Mouse (Mus musculus): ENCODE measurements around the gene Ubl4b. TPM values are rescaled to one million over a fixed set of nuclear protein-coding genes. Genes with fewer than 3 reads are reported as not detected.

Ubl4b gene
- polyA plus RNA-seq, 1 experiment from 2014 or later: not detected

- no peak overlapping the region for H3K27ac ChIP-seq (replicated peaks)
- no peak overlapping the region for H3K4me3 ChIP-seq
- H3K4me1 ChIP-seq: peaks cover 2% of the 10 kb centered on the region; the same call in 1 of the 2 replicates
- WGBS: 43% methylated on average over 4 of the region's 4 CpGs
- H3K27me3 ChIP-seq: peaks cover 8% of the 10 kb centered on the region; the same call in 1 of the 2 replicates
- ATAC-seq (ENCODE audit: low FRiP score, low read depth): no peak
- no peaks in the 10 kb centered on the region for H3K9me3 ChIP-seq
- H3K36me3 ChIP-seq: no peaks in the 10 kb centered on the region
- H3K9ac ChIP-seq (replicated peaks): no peak overlapping the region
- H3K4me2 ChIP-seq (replicated peaks): no peak overlapping the region
Observed at GRCm38 (mm10) chr3:107563880-107564279, 9.0 kb upstream of the Ubl4b start.

GRCm38 (mm10) chr3:107562591-107562990 lies 7.7 kb upstream of the Ubl4b start:
- H3K27ac ChIP-seq (replicated peaks): no peak overlapping the region
- WGBS: 86% methylated on average over 4 of the region's 4 CpGs

GRCm38 (mm10) chr3:107562104-107562503 lies 7.2 kb upstream of the Ubl4b start:
- H3K27me3 ChIP-seq: 0 out of 2 replicates have a peak, but pooled peaks cover 3% of the 10 kb centered on the region
- no peak overlapping the region for H3K4me2 ChIP-seq (replicated peaks)
- H3K9me3 ChIP-seq: no peaks in the 10 kb centered on the region
- H3K9ac ChIP-seq (replicated peaks): no peak overlapping the region
- H3K4me3 ChIP-seq: no peak overlapping the region
- peaks cover 2% of the 10 kb centered on the region; the same call in 1 of the 2 replicates for H3K4me1 ChIP-seq
- ATAC-seq (ENCODE audit: low FRiP score, low read depth): no peak
- no peaks in the 10 kb centered on the region for H3K36me3 ChIP-seq
- H3K27ac ChIP-seq (replicated peaks): no peak overlapping the region
- WGBS: 75% methylated on average over 2 of the region's 2 CpGs

More at GRCm38 (mm10) chr3:107562591-107562990, 7.7 kb upstream of the Ubl4b start:
- Histone ChIP-seq H3K27me3 (0 out of 2 replicates have a peak, but pooled peaks cover 3% of the 10 kb centered on the region), H3K9me3 (no peaks in the 10 kb centered on the region), H3K4me2 (replicated peaks) (no peak overlapping the region), H3K4me3 (no peak overlapping the region), H3K4me1 (peaks cover 2% of the 10 kb centered on the region; the same call in 1 of the 2 replicates), H3K9ac (replicated peaks) (no peak overlapping the region), H3K36me3 (no peaks in the 10 kb centered on the region)
- no peak for ATAC-seq (ENCODE audit: low FRiP score, low read depth)

GRCm38 (mm10) chr3:107559183-107559582 lies 4.3 kb upstream of the Ubl4b start:
- Histone ChIP-seq H3K27ac (replicated peaks) (no peak overlapping the region), H3K27me3 (0 out of 2 replicates have a peak, but pooled peaks cover 3% of the 10 kb centered on the region), H3K4me2 (replicated peaks) (no peak overlapping the region), H3K36me3 (no peaks in the 10 kb centered on the region), H3K4me1 (no peaks in the 10 kb centered on the region; the same call in 1 of the 2 replicates), H3K9ac (replicated peaks) (no peak overlapping the region), H3K9me3 (no peaks in the 10 kb centered on the region), H3K4me3 (no peak overlapping the region)
- peak; percentile 41; the same call in 1 of the 2 replicates for ATAC-seq (ENCODE audit: low FRiP score, low read depth)
- 15% methylated on average over 3 of the region's 3 CpGs for WGBS

GRCm38 (mm10) chr3:107558740-107559139 lies 3.9 kb upstream of the Ubl4b start:
- Histone ChIP-seq H3K9ac (replicated peaks) (no peak overlapping the region), H3K4me3 (no peak overlapping the region), H3K9me3 (no peaks in the 10 kb centered on the region), H3K36me3 (no peaks in the 10 kb centered on the region), H3K4me1 (no peaks in the 10 kb centered on the region; the same call in 1 of the 2 replicates), H3K27me3 (0 out of 2 replicates have a peak, but pooled peaks cover under 1% of the 10 kb centered on the region), H3K27ac (replicated peaks) (no peak overlapping the region), H3K4me2 (replicated peaks) (no peak overlapping the region)
- 0 out of 2 replicates have a peak, but pooled peaks have one; percentile 6 for ATAC-seq (ENCODE audit: low FRiP score, low read depth)
- WGBS: 36% methylated on average over 3 of the region's 3 CpGs

- 72% methylated on average over 17 of the region's 17 CpGs for WGBS
- Histone ChIP-seq H3K27me3 (no peaks in the 10 kb centered on the region), H3K4me2 (replicated peaks) (no peak overlapping the region), H3K27ac (replicated peaks) (no peak overlapping the region), H3K36me3 (no peaks in the 10 kb centered on the region), H3K4me3 (no peak overlapping the region), H3K9me3 (no peaks in the 10 kb centered on the region), H3K9ac (replicated peaks) (no peak overlapping the region), H3K4me1 (no peaks in the 10 kb centered on the region)
- ATAC-seq (ENCODE audit: low FRiP score, low read depth): peak; percentile 60
Observed at GRCm38 (mm10) chr3:107550409-107551049, 4.3 kb downstream of the Ubl4b start.

- H3K36me3 ChIP-seq: no peaks in the 10 kb centered on the region
- 78% methylated on average over 2 of the region's 2 CpGs for WGBS
- no peak overlapping the region for H3K4me2 ChIP-seq (replicated peaks)
- ATAC-seq (ENCODE audit: low FRiP score, low read depth): no peak
- no peak overlapping the region for H3K4me3 ChIP-seq
- no peaks in the 10 kb centered on the region for H3K4me1 ChIP-seq
- H3K9ac ChIP-seq (replicated peaks): no peak overlapping the region
- no peaks in the 10 kb centered on the region for H3K27me3 ChIP-seq
- no peak overlapping the region for H3K27ac ChIP-seq (replicated peaks)
- H3K9me3 ChIP-seq: no peaks in the 10 kb centered on the region
Observed at GRCm38 (mm10) chr3:107546956-107547355, 7.9 kb downstream of the Ubl4b start.

GRCm38 (mm10) chr3:107545716-107546412 lies 9.0 kb downstream of the Ubl4b start:
- H3K4me3 ChIP-seq: no peak overlapping the region
- ATAC-seq (ENCODE audit: low FRiP score, low read depth): no peak
- no peaks in the 10 kb centered on the region for H3K36me3 ChIP-seq
- no peaks in the 10 kb centered on the region for H3K9me3 ChIP-seq
- no peaks in the 10 kb centered on the region for H3K4me1 ChIP-seq
- no peak overlapping the region for H3K27ac ChIP-seq (replicated peaks)
- WGBS: 83% methylated on average over 10 of the region's 10 CpGs
- H3K9ac ChIP-seq (replicated peaks): no peak overlapping the region
- no peaks in the 10 kb centered on the region for H3K27me3 ChIP-seq
- H3K4me2 ChIP-seq (replicated peaks): no peak overlapping the region

- Histone ChIP-seq H3K36me3 (no peaks in the 10 kb centered on the region), H3K4me1 (no peaks in the 10 kb centered on the region), H3K4me2 (replicated peaks) (no peak overlapping the region), H3K27ac (replicated peaks) (no peak overlapping the region), H3K4me3 (no peak overlapping the region), H3K9ac (replicated peaks) (no peak overlapping the region), H3K9me3 (no peaks in the 10 kb centered on the region), H3K27me3 (no peaks in the 10 kb centered on the region)
- WGBS: 81% methylated on average over 5 of the region's 5 CpGs
- ATAC-seq (ENCODE audit: low FRiP score, low read depth): no peak
Observed at GRCm38 (mm10) chr3:107545278-107545677, 9.6 kb downstream of the Ubl4b start.

- no peaks in the 10 kb centered on the region for H3K36me3 ChIP-seq
Observed at GRCm38 (mm10) chr3:107543158-107544080, 11.5 kb downstream of the Ubl4b start.

GRCm38 (mm10) chr3:107542584-107542983 lies 12.3 kb downstream of the Ubl4b start:
- H3K4me2 ChIP-seq (replicated peaks): no peak overlapping the region
- H3K36me3 ChIP-seq: no peaks in the 10 kb centered on the region
- peaks cover 7% of the 10 kb centered on the region for H3K27me3 ChIP-seq
- no peak overlapping the region for H3K9ac ChIP-seq (replicated peaks)
- H3K27ac ChIP-seq (replicated peaks): no peak overlapping the region
- H3K4me3 ChIP-seq: no peak overlapping the region
- WGBS: 79% methylated on average over 4 of the region's 4 CpGs
- ATAC-seq (ENCODE audit: low FRiP score, low read depth): no peak
- H3K9me3 ChIP-seq: no peaks in the 10 kb centered on the region
- no peaks in the 10 kb centered on the region for H3K4me1 ChIP-seq

More at GRCm38 (mm10) chr3:107543158-107544080, 11.5 kb downstream of the Ubl4b start:
- Histone ChIP-seq H3K27me3 (peaks cover 3% of the 10 kb centered on the region; the same call in 1 of the 2 replicates), H3K9ac (replicated peaks) (no peak overlapping the region), H3K4me1 (no peaks in the 10 kb centered on the region), H3K4me2 (replicated peaks) (no peak overlapping the region), H3K27ac (replicated peaks) (no peak overlapping the region), H3K9me3 (no peaks in the 10 kb centered on the region), H3K4me3 (no peak overlapping the region)
- 80% methylated on average over 8 of the region's 8 CpGs for WGBS
- ATAC-seq (ENCODE audit: low FRiP score, low read depth): no peak

Data from midbrain, embryonic 12.5 days (tissue).